Mouse (Mus musculus) mature B cell (primary cell): ENCODE data around the gene Zfp985.
"Not testable (repeated sequence)": the region's sequence is repeated elsewhere in the genome, so short reads cannot be mapped to it uniquely, and the experiment has no call there.

ENCODE experiments used
- in situ Hi-C: fragments of 300-500 bp; cut with MboI; formaldehyde crosslinking; loops from 2 replicates; pipeline ENCODE4 v1.14.3; 2019

Gene Zfp985

DNA sequence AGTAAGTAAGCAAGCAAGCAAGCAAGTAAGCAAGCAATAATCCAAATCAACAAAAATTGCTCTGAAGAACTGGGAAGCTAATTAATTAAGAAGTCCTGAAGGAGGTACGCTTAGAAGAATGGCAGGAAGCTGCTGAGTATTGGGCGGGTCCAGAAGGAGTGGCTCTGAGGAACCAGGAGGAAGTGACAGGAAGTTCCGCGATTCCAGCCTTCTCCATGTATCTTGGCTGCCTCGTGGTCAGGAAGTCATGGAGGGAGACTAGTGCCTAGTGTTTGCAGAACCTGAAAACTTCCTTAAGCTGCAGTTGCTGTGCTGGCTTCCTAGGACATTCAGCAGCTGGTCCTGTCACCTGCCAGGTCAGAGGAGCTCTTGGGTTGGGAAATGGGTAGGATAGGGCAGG lies at the start of gene Zfp985:
Gene Zfp985, plus strand, starts transcription at position 207 of the 400 bp plus-strand sequence.
- in situ Hi-C loops, result not testable (repeated sequence)

DNA sequence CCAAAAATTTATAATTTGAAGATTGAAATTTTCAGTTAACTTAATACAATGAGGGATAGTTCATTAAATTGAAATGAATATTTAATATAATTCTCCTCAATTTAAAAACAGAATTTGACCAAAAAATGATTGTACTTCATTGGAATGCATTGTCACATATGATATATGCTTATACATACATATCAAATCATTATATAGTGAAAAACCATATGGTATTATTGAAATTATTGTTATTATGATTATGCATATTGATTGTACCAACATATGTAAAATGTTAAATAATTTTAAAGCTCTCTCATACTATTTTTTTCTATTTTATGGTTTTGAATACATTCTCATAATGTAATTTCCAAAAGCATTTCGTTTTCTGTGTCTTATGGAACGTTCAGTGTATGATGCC lies 43.9 kb upstream of the Zfp985 start:
- in situ Hi-C loops, result no loop called here

DNA sequence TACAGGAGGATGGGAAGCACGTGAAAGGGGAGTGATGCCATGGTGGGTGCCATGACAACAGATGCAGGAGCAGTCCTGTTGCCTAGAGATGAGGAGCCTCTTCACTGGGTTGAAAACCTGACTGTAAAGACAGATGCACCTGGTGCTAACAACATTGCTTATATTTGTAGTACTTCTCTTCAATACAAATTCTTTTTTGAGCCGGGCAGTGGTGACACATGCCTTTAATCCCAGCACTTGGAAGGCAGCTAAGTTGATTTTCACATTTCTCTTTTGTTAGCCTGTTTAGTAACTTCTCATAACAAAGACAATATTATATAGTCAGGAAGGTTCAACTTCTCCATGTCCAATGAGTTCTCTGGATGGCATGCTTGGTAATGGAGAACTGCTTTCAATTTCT lies 34.1 kb upstream of the Zfp985 start:
- in situ Hi-C loops, result loop anchor here (5.0 kb wide), 1 partner anchor 1962 kb away; no protein-coding TSS in a partner anchor

DNA sequence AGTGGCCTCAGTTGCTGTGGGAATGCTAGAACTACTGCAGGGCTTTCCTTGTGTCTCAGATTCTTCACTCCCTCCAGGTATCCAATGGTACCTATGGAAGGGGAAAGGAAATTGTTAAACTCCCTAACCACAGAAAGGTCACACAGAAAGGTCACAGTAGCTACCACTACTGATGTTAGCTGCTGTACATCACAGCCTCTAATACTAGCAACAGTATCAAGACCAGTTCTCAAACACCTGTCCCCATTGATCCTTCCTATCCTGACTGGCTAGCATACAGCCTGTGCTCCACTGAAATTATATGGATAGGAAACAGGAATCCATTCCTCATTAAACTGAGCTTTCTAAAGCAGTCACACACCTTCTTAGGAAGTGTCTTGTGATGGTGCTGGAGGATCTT lies 33.0 kb upstream of the Zfp985 start:
- in situ Hi-C loops, result no loop called here

DNA sequence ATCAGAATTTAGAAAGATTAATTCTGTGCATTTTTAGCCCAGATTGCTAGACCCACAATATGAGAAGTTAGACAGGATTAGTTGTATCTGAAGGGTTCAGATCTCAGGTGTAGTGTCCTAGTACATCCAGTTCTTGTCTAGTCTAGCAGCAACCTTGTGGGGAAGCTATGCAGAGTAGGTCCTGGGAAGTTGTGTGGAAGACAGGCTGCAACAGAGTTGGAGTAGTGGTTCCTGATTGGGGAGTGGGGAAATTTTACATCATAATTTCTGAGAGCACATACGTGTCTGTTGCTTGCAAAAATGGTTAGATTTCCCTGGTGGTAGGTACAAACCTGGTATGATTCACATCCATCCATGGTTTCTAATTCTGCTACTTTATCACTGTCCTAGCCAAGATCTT lies 28.0 kb upstream of the Zfp985 start:
- in situ Hi-C loops, result no loop called here

DNA sequence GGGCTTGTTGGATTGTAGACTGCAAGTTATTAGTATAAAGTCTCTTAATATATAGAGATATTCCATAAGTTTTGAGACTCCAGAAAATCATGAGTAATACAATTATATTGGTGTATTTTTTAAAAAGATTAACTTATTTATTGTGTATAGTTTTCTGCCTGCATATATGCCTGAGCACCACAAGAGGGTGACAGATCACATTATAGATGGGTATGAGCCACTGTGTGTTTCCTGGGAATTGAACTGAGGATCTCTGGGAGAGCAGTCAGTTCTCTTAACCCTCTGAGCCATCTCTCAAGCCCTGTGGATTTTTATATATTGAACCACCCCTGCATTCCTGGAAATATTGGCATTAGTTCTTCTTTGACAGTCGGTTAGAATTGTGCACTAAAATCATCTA lies 22.7 kb upstream of the Zfp985 start:
- in situ Hi-C loops, result no loop called here

DNA sequence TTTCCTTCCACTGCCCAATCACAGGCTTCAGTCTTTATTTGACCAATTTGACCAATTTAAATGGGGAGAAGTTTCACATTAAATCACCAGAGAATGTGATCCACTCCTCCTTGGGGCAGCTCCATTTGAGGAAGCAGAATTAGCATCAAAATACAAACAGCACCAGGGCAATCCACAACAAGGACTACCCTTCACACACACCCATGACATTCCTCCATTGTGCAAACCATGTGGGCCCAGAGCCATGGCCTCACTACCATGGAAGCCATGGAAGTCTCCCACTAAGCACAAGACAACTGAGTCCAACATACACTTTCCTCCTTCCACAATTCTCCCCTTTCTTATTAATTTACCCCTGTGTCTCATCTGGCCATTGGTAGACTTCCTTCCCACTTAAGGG lies 17.2 kb upstream of the Zfp985 start:
- in situ Hi-C loops, result not testable (repeated sequence)

DNA sequence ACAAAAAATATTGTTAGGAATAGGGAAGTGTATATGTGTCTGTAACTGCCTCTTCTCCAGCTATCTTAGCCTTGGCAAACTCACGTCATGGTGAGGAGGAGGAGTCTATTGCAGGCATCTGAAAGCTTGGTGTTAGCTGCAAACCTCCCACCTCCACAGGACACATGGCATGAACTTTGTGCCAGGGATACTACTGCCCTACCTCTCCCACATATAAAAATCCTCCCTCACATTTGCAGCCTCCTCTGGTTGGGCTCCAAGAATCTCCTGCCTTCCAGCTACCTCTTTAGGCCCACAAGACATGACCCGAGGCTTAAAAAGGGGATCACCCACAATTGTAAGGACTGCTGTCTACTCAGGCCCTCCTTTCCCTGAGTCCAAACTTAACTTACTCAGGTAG lies 15.4 kb upstream of the Zfp985 start:
- in situ Hi-C loops, result no loop called here

DNA sequence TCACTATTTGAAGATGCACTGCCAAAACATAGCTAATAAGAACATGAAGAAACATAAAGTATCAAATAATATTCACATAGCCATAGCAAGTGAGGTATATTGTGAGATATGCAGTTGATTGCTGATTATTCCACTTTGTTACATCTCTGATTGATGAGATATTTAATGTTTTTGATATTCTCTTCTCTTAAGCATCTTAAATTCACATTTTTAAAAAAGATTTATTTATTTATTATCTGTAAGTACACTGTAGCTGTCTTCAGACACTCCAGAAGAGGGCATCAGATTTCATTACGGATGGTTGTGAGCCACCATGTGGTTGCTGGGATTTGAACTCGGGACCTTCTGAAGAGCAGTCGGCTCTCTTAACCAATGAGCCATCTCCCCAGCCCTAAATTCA lies 13.2 kb upstream of the Zfp985 start, which contains the start of gene Gm16503:
Gene Gm16503, plus strand, starts transcription at position 301 of the 400 bp plus-strand sequence.
- in situ Hi-C loops, result not testable (repeated sequence)

DNA sequence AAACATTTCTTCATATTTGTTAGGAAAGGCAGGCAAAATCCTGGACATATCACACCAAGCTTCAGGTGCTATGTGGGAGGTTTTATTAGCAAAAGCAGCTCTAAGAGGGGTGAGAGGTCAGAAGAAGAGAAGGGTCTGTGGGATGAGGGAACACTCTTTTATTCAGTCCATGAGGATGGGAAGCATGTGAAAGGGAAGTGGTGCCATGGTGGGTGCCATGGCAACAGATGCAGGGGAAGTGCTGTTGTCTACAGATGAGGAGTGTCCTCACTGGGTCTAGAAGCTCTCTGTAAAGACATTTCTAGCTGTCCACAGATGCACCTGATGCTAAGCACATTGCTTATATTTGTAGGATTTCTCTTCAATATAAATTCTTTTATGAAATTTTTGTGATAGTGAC lies 12.0 kb upstream of the Zfp985 start:
- in situ Hi-C loops, result no loop called here

DNA sequence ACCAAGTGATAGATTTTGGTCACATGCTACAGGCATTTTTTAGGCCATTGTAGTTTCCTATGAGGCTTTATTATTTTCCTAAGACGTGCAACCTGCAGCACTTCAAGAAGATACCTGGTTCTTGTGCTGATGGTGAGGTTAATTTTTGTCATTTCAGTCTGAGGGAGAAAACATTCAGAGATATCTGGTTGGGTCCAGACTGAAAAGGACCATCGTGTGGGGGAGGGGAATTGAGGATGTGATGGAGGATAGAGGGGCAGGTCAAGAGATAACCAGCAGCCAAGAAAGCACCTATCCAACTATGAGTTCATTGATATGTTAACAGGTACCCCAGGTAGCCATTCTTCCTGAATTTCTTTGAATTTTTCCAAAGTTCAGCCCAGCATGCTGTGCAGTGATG lies 1.3 kb downstream of the Zfp985 start:
- in situ Hi-C loops, result not testable (repeated sequence)

DNA sequence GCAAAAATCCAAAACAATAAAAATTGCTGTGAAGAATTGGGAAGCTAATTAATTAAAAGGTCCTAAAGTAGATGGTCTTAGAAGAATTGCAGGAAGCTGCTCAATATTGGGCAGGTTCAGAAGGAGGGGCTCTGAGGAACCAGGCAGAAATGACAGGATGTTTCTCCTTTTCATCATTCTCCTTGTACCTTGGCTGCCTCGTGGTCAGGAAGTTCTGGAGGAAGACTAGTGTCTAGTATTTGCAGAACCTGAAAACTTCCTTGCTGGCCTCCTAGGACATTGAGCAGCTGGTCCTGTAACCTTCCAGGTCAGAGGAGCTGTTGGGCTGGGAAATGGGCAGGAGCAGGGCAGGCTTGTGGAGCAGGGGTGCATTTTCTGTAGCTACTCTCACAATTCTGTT lies 3.8 kb downstream of the Zfp985 start:
- in situ Hi-C loops, result not testable (repeated sequence)

DNA sequence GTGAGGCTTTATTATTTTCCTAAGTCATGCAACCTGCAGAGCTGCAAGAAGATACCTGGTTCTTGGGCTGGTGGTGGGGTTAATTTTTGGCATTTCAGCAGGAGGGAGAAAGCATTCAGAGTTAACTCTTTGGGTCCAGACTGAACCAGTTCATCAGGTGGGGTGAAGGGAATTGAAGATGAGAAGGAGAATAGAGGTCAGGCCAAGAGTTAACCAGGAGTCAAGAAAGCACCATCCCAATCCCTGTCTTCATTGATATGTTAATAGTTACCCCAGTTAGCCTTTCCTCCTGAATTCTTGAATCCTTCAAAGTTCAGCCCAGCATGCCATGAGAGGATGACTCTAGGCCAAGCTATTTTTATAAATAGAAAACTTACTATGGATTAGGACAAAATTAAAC lies 4.9 kb downstream of the Zfp985 start:
- in situ Hi-C loops, result not testable (repeated sequence)

DNA sequence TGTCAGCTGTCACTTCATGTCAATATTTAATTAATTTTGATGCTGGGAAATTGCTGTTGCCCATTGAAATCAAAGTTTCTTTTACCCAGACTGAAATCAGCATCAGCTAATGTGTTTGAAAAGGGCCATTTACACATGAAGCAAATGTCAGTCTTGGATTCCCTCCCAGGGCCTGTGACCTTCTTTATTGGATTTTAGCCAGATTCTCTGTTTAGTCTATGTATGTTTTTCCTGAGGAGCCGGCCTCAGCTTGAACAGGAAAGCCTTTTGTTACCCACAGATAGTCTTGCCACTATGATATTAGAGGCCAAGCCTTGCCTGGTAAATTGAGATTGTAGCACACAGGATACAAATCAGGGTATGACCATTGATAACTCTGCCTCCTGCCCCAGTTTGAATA lies 6.0 kb downstream of the Zfp985 start:
- in situ Hi-C loops, result not testable (repeated sequence)

DNA sequence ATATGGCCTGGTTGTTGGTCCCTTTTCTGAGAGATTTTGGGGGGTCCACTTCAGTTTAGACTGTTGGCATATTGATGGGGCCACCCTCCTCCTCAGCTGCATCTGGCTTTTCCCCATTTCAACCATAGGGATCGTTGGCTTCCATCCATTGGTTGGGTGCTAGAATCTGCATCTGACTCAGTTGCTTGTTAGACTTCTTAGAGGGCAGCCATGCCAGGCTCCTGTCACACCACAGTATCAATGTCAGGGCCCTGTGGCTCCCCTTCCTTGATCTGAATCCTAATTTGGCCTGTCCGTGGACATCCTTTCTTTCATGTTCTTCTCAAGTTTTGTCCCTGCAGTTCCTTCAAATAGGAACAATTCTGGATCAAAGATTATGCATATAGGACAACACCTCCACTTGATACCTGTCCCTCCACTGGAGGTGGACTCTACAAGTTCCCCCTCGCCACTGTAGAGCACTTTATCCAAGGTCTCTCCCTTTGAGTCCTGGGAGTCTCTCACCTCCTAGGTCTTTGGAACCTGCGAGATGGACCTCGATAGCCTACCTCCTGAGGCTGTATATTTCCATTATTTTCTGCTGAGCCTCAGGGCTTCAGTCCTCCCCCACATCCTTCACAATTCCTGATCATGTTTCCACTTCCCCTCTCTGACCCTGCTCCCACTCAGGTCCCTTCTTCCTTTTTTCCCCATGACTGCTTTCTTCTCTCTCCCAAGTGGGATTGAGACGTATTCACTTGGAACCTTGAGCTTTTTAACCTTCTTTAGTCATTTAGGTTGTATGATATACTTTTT lies 12.5 kb downstream of the Zfp985 start:
- in situ Hi-C loops, result no loop called here

DNA sequence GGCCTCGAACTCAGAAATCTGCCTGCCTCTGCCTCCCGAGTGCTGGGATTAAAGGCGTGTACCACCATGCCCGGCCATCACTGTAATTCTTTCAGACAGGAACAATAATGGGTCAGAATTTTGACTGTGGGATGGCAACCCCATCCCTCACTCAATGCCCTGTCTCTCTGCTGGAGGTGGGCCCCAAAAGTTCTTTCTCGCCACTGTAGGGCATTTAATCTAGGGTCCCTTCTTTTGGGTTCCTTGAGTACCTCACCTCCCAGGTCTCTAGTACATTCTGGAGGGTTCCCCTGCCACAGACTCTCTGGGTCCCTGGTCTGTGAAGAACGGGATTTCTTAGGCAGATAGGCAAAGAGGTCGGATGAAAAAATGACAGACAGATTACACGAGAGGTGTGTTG lies 18.1 kb downstream of the Zfp985 start:
- in situ Hi-C loops, result not testable (repeated sequence)

DNA sequence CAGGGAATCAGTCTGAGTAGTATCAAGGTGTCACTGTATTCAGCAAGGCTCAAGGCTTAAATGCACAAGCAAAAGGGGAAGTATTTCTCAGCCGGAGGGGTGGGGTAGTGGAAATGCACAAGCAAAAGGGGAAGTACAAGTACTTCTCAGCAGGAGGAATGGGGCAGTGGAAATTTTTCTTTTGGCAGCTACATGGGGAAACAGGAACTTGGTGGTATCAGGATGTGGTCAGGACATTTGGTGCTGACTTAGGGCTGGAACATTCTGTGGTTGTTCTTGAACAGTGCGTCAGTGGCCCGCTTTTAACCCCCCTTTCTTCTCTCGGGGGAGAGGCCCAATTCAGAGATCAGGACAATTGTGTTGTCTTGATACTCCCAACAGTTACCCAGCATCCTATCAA lies 26.3 kb downstream of the Zfp985 start:
- in situ Hi-C loops, result not testable (repeated sequence)

DNA sequence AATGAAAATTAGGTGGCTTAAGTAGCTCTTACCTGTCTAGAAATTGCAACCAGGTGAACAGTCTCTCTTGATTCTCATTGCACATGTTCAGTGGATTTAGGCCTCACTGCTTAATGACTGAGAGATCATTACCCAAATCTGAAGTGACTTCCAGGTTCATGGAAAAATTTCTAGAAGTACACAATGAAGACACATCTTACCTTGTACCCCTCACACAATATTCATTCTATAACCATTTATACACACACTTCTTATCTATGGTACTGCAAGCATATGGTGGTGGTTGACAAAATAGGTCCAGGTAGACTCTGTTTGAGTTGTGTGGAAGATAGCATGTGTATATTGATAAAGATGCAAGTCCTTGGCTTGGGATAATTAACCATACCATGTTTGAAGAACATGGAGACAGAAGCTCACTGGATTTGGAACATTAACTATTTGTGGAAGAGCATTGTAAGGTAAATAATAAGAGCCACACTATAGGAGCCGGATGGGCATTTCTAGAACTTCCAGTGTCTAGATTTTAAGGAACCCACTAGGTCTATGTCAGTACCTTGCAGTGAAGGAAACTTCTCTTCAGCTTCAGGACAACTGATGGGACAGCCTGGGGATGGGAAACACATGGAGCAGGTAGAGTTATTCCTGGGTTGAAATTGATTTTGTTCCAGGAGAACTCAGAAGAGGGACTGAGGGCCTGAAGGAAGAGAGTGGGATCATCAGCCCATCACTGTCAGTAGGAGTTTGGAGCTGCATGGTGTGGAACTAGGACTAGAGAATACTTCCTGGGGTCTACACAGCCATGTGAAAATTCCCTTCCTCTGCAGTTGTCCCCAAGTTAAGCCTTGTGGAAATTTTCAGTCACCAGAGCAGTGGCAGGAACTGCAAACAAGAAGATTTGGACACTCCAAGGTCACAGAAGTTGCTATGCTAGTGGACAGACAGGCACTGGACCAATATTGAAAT lies 33.7 kb downstream of the Zfp985 start:
- in situ Hi-C loops, result no loop called here

DNA sequence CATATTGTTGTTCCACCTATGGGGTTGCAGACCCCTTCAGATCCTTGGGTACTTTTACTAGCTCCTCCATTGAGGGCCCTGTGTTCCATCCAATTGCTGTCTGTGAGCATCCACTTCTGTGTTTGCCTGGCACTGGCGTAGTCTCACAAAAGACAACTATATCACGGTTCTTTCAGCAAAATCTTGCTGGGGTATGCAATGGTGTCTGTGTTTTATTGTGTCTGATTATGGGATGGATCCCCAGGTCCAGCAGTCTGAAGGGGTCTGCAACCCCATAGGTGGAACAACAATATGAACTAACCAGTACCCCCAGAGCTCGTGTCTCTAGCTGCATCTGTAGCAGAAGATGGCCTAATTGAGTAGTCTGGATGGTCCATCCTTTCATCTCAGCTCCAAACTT lies 41.6 kb downstream of the Zfp985 start:
- in situ Hi-C loops, result not testable (repeated sequence)

DNA sequence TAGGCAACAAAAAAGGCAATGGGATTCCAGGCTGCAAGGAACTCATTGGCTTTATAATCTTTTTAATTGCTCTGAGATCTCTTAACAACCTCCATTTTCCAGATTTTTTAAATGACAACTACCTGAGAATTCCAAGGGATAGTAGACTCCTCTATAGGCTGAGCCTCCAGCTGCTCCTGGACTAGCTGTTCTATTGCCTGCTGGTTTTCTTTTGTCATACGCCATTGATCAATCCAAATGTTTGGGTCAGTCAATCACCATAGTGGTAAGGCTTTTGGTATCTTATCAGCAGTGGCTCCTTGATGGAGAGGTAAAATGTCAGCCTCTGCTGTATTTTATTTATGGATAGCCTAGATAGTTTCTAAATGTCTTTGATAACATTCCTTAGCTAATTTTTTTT lies 44.6 kb downstream of the Zfp985 start:
- in situ Hi-C loops, result no loop called here

DNA sequence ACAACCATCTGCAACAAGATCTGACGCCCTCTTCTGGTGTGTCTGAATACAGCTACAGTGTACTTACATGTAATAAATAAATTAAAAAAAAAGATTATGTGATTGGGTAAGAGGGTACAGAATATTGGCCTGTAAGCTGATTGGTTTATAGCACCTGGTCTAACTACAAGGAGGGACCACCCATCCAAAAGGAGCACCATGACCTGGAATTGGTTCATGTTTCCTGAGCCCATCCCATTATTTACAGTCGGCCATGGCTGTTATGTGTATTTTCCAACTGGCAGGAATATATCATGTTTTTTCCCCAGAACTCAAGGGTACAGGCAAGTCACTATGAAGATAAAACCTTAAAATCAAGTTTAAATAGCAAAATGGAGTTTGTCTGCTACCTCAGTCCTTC lies 45.8 kb downstream of the Zfp985 start:
- in situ Hi-C loops, result no loop called here

DNA sequence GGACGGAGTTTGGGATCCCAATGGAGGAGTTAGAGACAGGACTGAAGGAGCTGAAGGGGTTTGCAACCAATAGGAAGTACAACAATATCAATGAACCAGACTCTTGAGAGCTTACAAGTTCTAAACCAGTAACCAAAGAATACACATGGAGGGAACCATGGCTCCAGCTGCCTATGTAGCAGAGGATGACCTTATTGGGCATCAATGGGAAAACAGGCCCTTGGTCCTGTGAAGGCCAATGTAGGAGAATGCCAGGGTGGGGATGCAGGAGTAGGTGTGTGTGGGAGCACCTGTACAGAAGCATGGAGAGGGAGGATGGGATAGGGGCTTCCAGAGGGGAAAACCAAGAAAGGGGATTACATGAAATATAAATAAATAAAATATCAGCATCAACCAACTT lies 48.8 kb downstream of the Zfp985 start:
- in situ Hi-C loops, result no loop called here

DNA sequence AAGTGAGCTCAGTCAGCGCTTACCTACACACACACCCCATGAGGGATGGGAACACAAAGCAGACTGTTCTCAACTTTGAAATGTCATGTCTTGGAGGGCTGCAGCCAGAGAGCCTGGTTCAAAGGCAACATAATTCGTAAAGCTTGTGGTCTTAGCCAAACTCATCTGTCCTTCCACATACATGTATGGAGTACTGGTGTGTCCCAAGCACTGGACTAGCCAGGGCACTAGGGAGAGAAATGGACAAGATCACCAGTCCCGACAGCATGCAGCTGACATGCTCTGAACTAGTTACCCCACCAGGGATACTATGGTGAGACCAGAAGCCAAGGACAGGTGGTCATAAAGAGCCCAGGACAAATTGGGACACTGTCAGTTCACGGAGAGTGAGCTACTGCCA lies 50.7 kb downstream of the Zfp985 start:
- in situ Hi-C loops, result no loop called here
